Mouse (Mus musculus) hindbrain, embryonic 14.5 days (tissue): Measurements from ENCODE around the gene Arhgef6. TPM values are rescaled to one million over a fixed set of nuclear protein-coding genes. Genes with fewer than 3 reads are reported as not detected.

Source experiments
- ATAC-seq: fragments of 200-750 bp; cut with Nextera tagmentation; 2 replicates; pipeline ENCODE4 v1.8.0; 2017; ENCODE audit warnings: moderate number of reproducible peaks, mild to moderate bottlenecking, moderate TSS enrichment, moderate library complexity; ENCODE audit not compliant: low FRiP score
- DNase-seq: peaks from one replicate; pipeline ENCODE4 v3.0.0-alpha.2; 2015; ENCODE audit warnings: low spot score
- H3K27ac ChIP-seq: fragments of 300-500 bp; sonication (generic); 2 replicates; pipeline ENCODE4 v1.5.1; 2014; ENCODE audit warnings: mild to moderate bottlenecking, moderate library complexity
- H3K27me3 ChIP-seq: fragments of 300-500 bp; sonication (generic); 2 replicates; pipeline ENCODE4 v1.6.1; 2014; ENCODE audit warnings: mild to moderate bottlenecking, low read length, mixed read lengths; ENCODE audit not compliant: control insufficient read depth, insufficient read depth
- H3K36me3 ChIP-seq: fragments of 300-500 bp; sonication (generic); replicated peaks from 2 replicates; pipeline ENCODE4 v1.6.1; 2014; ENCODE audit not compliant: control insufficient read depth, insufficient read depth
- H3K4me1 ChIP-seq: fragments of 300-500 bp; sonication (generic); replicated peaks from 2 replicates; pipeline ENCODE4 v1.6.1; 2014; ENCODE audit warnings: antibody characterized with exemption, low read length, mixed read lengths; ENCODE audit not compliant: control insufficient read depth, insufficient read depth
- H3K4me2 ChIP-seq: fragments of 300-500 bp; sonication (generic); replicated peaks from 2 replicates; pipeline ENCODE4 v1.6.1; 2014; ENCODE audit warnings: mild to moderate bottlenecking, moderate library complexity
- H3K4me3 ChIP-seq: fragments of 300-500 bp; sonication (generic); replicated peaks from 2 replicates; pipeline ENCODE4 v1.5.1; 2014; ENCODE audit warnings: mild to moderate bottlenecking, low read length
- H3K9ac ChIP-seq: fragments of 300-500 bp; sonication (generic); 2 replicates; pipeline ENCODE4 v1.6.1; 2014
- H3K9me3 ChIP-seq: fragments of 300-500 bp; sonication (generic); 2 replicates; pipeline ENCODE4 v1.6.1; 2016; ENCODE audit warnings: low read length; ENCODE audit not compliant: control insufficient read depth
- WGBS: fragments of 180-500 bp; shearing (Covaris S2); extraction: QIAGEN DNeasy Blood & Tissue Kit; methylation state at CpG from one replicate; pipeline ENCODE4 v1.1.7; 2014; 5-methylcytosine and 5-hydroxymethylcytosine counted together
- polyA plus RNA-seq: library from polyadenylated mRNA; unstranded; fragments of >200 nt; fragmentation: Nextera tagmentation; extraction: Ambion mirVana; gene quantifications from 2 replicates; pipeline ENCODE4 v1.2.1, GENCODE M21; 2014

Arhgef6 gene
- polyA plus RNA-seq, 1 experiment from 2014 or later: 8.8 TPM

DNA sequence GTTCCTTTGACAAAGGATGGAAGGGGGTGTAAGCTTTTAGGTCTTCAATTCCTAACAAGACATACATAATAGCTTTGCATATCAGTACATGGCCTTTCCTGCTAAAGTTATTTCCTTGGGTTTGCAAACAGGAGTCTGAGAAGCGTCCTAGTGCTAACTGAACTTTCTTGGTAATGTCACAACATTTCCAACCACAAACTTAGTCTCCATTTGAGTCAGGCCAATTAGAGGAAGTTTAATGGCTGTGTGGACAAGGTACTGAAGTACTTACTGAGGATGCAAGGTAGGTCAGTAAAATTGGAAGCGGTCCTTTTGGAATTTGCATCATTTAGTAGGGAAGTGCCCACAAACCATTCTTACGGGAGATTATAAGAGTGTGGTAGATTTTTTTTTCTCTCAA, 155.2 kb downstream of the Arhgef6 start:
- Histone ChIP-seq H3K27me3 (no peaks in the 10 kb centered on the region), H3K27ac (no peak overlapping the region), H3K9me3 (no peaks in the 10 kb centered on the region), H3K4me3 (no peak overlapping the region), H3K4me2 (no peak overlapping the region), H3K4me1 (no peaks in the 10 kb centered on the region), H3K9ac (no peak overlapping the region), H3K36me3 (no peaks in the 10 kb centered on the region)
- ATAC-seq (no peak), DNase-seq (no peak)
- WGBS: 94% methylated on average over 3 of the region's 3 CpGs

GRCm38 (mm10) chrX:57182470-57182869, 156.1 kb downstream of the Arhgef6 start:
- Histone ChIP-seq H3K27ac (no peak overlapping the region), H3K9me3 (no peaks in the 10 kb centered on the region), H3K4me2 (no peak overlapping the region), H3K4me1 (no peaks in the 10 kb centered on the region), H3K9ac (no peak overlapping the region), H3K27me3 (no peaks in the 10 kb centered on the region), H3K4me3 (no peak overlapping the region), H3K36me3 (no peaks in the 10 kb centered on the region)
- ATAC-seq (no peak), DNase-seq (no peak)
- 82% methylated on average over 2 of the region's 2 CpGs for WGBS

Other genes with a start within 250 kb of the Arhgef6 start
- gene Cd40lg, start 126.6 kb downstream of the Arhgef6 start, polyA plus RNA-seq: not detected in 2 replicates
- 175 and 179 TPM in 2 replicates for gene Rbmx, start 54.3 kb upstream of the Arhgef6 start, polyA plus RNA-seq
- gene Gm364, start 70.4 kb upstream of the Arhgef6 start, polyA plus RNA-seq: not detected in 2 replicates
- gene Gpr101, start 165.0 kb upstream of the Arhgef6 start, polyA plus RNA-seq: 0.63 and 1.0 TPM in 2 replicates